Mouse (Mus musculus) midbrain, embryonic 10.5 days (tissue): Measurements from ENCODE around the gene Btg2. TPM values are rescaled to one million over a fixed set of nuclear protein-coding genes. Genes with fewer than 3 reads are reported as not detected.

Experiments
- DNase-seq: peaks from one replicate; pipeline ENCODE4 v3.0.0-alpha.2; 2017; ENCODE audit warnings: low spot score
- H3K27ac ChIP-seq: fragments of 300-500 bp; sonication (generic); replicated peaks from 2 replicates; pipeline ENCODE4 v1.5.1; 2016; ENCODE audit warnings: mild to moderate bottlenecking
- H3K27me3 ChIP-seq: fragments of 300-500 bp; sonication (generic); 2 replicates; pipeline ENCODE4 v1.6.1; 2016; ENCODE audit warnings: low read depth, mild to moderate bottlenecking; ENCODE audit not compliant: poor library complexity, severe bottlenecking
- H3K36me3 ChIP-seq: fragments of 300-500 bp; sonication (generic); 2 replicates; pipeline ENCODE4 v1.6.1; 2016; ENCODE audit warnings: mild to moderate bottlenecking, moderate library complexity
- H3K4me1 ChIP-seq: fragments of 300-500 bp; sonication (generic); 2 replicates; pipeline ENCODE4 v1.6.1; 2016
- H3K4me3 ChIP-seq: fragments of 300-500 bp; sonication (generic); 2 replicates; pipeline ENCODE4 v1.5.1; 2016; ENCODE audit warnings: mild to moderate bottlenecking, moderate library complexity
- H3K9me3 ChIP-seq: fragments of 300-500 bp; sonication (generic); replicated peaks from 2 replicates; pipeline ENCODE4 v1.6.1; 2016; ENCODE audit warnings: mild to moderate bottlenecking
- WGBS: fragments of 180-500 bp; shearing (Covaris S2); methylation state at CpG from one replicate; pipeline ENCODE4 v1.1.7; 2016; 5-methylcytosine and 5-hydroxymethylcytosine counted together
- polyA plus RNA-seq: library from polyadenylated mRNA; unstranded; fragments of >200 nt; fragmentation: Nextera tagmentation; extraction: Ambion mirVana; gene quantifications from 2 replicates; pipeline ENCODE4 v1.2.1, GENCODE M21; 2016

Btg2 gene
- polyA plus RNA-seq = 107 and 161 TPM in 2 replicates

DNA sequence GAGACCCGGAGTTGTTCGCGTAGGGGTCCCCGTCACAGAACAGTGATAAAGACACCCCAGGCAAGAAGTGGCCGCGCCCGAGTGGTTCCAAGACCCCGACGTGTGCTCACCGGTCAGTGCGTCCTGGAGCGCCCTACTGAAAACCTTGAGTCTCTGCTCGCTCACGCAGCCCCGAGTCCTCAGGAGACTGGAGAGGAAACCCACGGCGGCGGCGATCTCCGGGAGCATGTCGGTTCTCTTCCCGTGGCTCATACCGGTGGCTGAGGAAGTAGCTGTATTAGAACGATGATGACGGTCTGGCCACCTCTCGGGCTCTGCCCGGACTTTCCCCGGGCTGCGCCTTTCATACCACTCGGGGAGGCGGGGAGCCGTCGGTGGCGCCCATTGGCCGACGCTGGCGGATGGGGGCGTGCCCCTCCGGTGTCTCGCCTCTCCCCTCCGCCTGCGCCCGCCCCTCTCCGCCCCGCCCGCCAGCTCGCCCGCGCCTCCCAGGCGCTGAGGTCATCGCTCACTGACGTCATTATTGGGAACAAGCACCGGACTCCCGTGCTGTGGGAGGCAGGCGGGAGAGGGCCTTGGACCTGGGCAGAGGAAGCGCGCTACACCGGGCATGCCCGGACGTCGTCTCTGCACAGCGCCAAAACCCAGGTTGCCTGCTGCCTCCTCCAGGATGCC is at the start of gene Btg2:
Gene Btg2 (minus strand): TSS at position 319 of the 675 bp plus-strand sequence.
- DNase-seq = peak; percentile 98
- H3K27ac ChIP-seq = peak within 1 kb of the TSS; percentile 91
- H3K9me3 ChIP-seq = no peaks in the 10 kb centered on the region
- under 1% methylated on average over 52 of the region's 62 CpGs for WGBS
- peaks cover 73% of the 10 kb centered on the region for H3K4me1 ChIP-seq
- H3K27me3 ChIP-seq = no peaks in the 10 kb centered on the region
- H3K36me3 ChIP-seq = peaks cover 36% of the 10 kb centered on the region
- peak within 1 kb of the TSS; percentile 75 for H3K4me3 ChIP-seq

GRCm38 (mm10) chr1:134122195-134122594 is 43.3 kb upstream of the Btg2 start:
- H3K36me3 ChIP-seq = no peaks in the 10 kb centered on the region
- H3K27me3 ChIP-seq = no peaks in the 10 kb centered on the region
- no peak overlapping the region for H3K4me3 ChIP-seq
- H3K27ac ChIP-seq = no peak overlapping the region
- H3K9me3 ChIP-seq = peaks cover 5% of the 10 kb centered on the region
- WGBS = 63% methylated on average over 9 of the region's 9 CpGs
- DNase-seq = peak; percentile 58
- no peaks in the 10 kb centered on the region; the same call in 1 of the 2 replicates for H3K4me1 ChIP-seq

- no peak overlapping the region for H3K4me3 ChIP-seq
- peak; percentile 82 for DNase-seq
- H3K27ac ChIP-seq = no peak overlapping the region
- H3K4me1 ChIP-seq = peaks cover 11% of the 10 kb centered on the region
- no peaks in the 10 kb centered on the region for H3K27me3 ChIP-seq
- no peaks in the 10 kb centered on the region for H3K36me3 ChIP-seq
- WGBS = 5% methylated on average over 5 of the region's 5 CpGs
- H3K9me3 ChIP-seq = peaks cover 5% of the 10 kb centered on the region
These were observed 41.3 kb upstream of the Btg2 start for GRCm38 (mm10) chr1:134120179-134120578.

- peaks cover 12% of the 10 kb centered on the region for H3K4me1 ChIP-seq
- no peak overlapping the region for H3K4me3 ChIP-seq
- no peaks in the 10 kb centered on the region for H3K36me3 ChIP-seq
- H3K27me3 ChIP-seq = no peaks in the 10 kb centered on the region
- DNase-seq = no peak
- peaks cover 5% of the 10 kb centered on the region for H3K9me3 ChIP-seq
- no peak overlapping the region for H3K27ac ChIP-seq
- 90% methylated on average over 5 of the region's 5 CpGs for WGBS
These were observed 38.2 kb upstream of the Btg2 start for GRCm38 (mm10) chr1:134117110-134117509.

- peaks cover 12% of the 10 kb centered on the region for H3K4me1 ChIP-seq
- no peak for DNase-seq
- H3K27ac ChIP-seq = peak overlapping the region; percentile 46; the same call in 1 of the 2 replicates
- H3K4me3 ChIP-seq = no peak overlapping the region
- H3K36me3 ChIP-seq = no peaks in the 10 kb centered on the region
- no peaks in the 10 kb centered on the region for H3K27me3 ChIP-seq
- H3K9me3 ChIP-seq = peaks cover 5% of the 10 kb centered on the region
- 71% methylated on average over 8 of the region's 8 CpGs for WGBS
These were observed 36.5 kb upstream of the Btg2 start for GRCm38 (mm10) chr1:134115424-134115823.

GRCm38 (mm10) chr1:134114730-134115129 is 35.8 kb upstream of the Btg2 start:
- peaks cover 12% of the 10 kb centered on the region for H3K4me1 ChIP-seq
- no peak overlapping the region for H3K4me3 ChIP-seq
- 89% methylated on average over 13 of the region's 13 CpGs for WGBS
- H3K9me3 ChIP-seq = peaks cover 5% of the 10 kb centered on the region
- H3K36me3 ChIP-seq = no peaks in the 10 kb centered on the region
- no peak overlapping the region for H3K27ac ChIP-seq
- H3K27me3 ChIP-seq = no peaks in the 10 kb centered on the region
- DNase-seq = no peak

DNA sequence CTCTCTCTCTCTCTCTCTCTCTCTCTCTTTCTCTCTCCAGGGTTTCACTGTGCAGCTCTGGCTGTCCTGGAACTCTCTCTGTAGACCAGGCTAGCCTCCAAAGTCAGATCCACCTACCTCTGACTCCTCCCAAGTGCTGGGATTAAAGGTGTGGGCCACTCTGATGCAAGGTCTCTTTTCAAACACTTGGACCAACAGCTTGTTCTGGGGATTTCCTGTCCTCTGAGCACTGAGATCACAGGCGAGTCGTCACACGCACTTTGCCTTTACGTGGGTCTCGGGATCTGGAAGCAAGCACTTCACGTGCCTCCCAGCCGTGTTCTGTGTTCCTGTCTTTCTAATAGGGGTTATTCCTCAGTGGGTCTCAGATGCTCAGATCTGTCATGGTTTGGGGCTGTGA is 35.1 kb upstream of the Btg2 start:
- WGBS = 89% methylated on average over 7 of the region's 7 CpGs
- peaks cover 12% of the 10 kb centered on the region for H3K4me1 ChIP-seq
- no peaks in the 10 kb centered on the region for H3K27me3 ChIP-seq
- H3K27ac ChIP-seq = no peak overlapping the region
- peaks cover under 1% of the 10 kb centered on the region; the same call in 1 of the 2 replicates for H3K9me3 ChIP-seq
- H3K36me3 ChIP-seq = no peaks in the 10 kb centered on the region
- no peak for DNase-seq
- H3K4me3 ChIP-seq = no peak overlapping the region

- no peak overlapping the region for H3K4me3 ChIP-seq
- DNase-seq = no peak
- H3K27ac ChIP-seq = 0 out of 2 replicates have a peak overlapping the region, but pooled peaks have one; percentile 23
- no peaks in the 10 kb centered on the region for H3K36me3 ChIP-seq
- H3K9me3 ChIP-seq = no peaks in the 10 kb centered on the region
- H3K4me1 ChIP-seq = peaks cover 12% of the 10 kb centered on the region
- H3K27me3 ChIP-seq = no peaks in the 10 kb centered on the region
- 71% methylated on average over 5 of the region's 5 CpGs for WGBS
These were observed 34.6 kb upstream of the Btg2 start for GRCm38 (mm10) chr1:134113560-134113959.

DNA sequence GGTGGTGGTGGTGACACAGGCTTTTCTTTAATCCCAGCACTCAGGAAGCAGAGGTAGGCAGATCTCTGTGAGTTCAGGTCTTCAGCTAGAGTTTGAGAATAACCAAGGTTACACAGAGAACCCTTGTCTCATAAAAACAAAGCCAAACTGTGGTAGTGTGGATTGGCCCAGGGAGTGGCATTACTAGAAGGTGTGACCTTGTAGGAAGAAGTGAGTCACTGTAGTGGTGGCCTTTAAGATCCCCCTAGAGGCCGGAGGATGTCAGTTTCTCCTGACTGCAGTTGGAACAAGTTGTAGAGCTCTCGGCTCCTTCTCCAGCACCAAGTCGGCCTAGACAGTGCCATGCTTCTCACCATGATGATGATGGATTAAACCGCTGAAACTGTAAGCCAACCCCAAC is 32.1 kb upstream of the Btg2 start, which contains the start of gene Chit1:
Gene Chit1 (plus strand): TSS at position 264 of the 400 bp plus-strand sequence.
- Histone ChIP-seq H3K27ac (no peak within 1 kb of the TSS), H3K36me3 (no peaks in the 10 kb centered on the region), H3K4me1 (peaks cover 19% of the 10 kb centered on the region), H3K9me3 (no peaks in the 10 kb centered on the region), H3K27me3 (no peaks in the 10 kb centered on the region), H3K4me3 (no peak within 1 kb of the TSS)
- WGBS = 70% methylated on average over 4 of the region's 4 CpGs
- DNase-seq = no peak

GRCm38 (mm10) chr1:134110449-134110848 is 31.5 kb upstream of the Btg2 start:
- DNase-seq = no peak
- Histone ChIP-seq H3K4me3 (no peak overlapping the region), H3K4me1 (peaks cover 17% of the 10 kb centered on the region), H3K27me3 (no peaks in the 10 kb centered on the region), H3K27ac (no peak overlapping the region), H3K9me3 (no peaks in the 10 kb centered on the region), H3K36me3 (no peaks in the 10 kb centered on the region)
- 88% methylated on average over 5 of the region's 5 CpGs for WGBS

DNA sequence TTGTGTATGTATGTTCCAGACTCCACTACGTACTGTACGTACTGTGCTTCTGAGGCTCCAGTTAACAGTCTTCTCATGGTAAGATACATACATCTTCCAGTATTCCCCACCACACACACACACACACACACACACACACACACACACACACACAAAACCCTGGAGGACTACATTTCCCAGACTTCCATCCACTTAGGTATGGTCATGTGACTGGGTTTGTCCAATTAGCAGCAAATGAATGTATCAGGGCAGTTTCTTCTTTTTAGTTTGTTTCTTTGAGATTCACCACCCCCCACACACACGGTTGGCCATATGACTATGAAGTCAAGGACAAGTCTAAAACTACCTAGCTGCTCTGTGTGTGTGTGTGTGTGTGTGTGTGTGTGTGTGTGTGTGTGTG is 31.1 kb upstream of the Btg2 start:
- no peaks in the 10 kb centered on the region for H3K36me3 ChIP-seq
- no peak overlapping the region for H3K4me3 ChIP-seq
- peaks cover 17% of the 10 kb centered on the region; the same call in 1 of the 2 replicates for H3K4me1 ChIP-seq
- H3K9me3 ChIP-seq = no peaks in the 10 kb centered on the region
- no peak overlapping the region for H3K27ac ChIP-seq
- no peak for DNase-seq
- no peaks in the 10 kb centered on the region for H3K27me3 ChIP-seq
- WGBS = 87% methylated on average over 3 of the region's 3 CpGs

DNA sequence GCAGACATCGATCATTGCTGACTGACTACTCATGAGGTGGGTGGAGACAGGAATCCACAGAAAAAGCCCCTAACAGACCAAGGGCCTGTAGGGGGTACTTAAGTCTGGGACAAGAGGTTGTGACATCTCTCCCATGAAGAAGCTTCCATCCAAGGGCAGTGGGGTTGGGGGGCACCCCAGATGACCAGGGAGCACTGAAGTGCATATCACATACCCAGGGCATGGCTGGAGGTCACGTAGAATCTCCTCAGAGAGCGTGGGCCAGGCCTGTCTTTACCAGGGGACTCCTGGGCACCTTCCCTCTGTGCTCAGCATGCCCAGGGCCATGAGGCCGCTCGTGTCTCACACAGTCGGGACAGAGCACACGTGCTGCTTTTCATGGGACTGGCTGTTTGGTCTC is 28.9 kb upstream of the Btg2 start:
- Histone ChIP-seq H3K9me3 (no peaks in the 10 kb centered on the region), H3K4me1 (peaks cover 18% of the 10 kb centered on the region; the same call in 1 of the 2 replicates), H3K4me3 (no peak overlapping the region), H3K27me3 (no peaks in the 10 kb centered on the region), H3K27ac (0 out of 2 replicates have a peak overlapping the region, but pooled peaks have one; percentile 38), H3K36me3 (no peaks in the 10 kb centered on the region)
- WGBS = 89% methylated on average over 7 of the region's 7 CpGs
- no peak for DNase-seq

GRCm38 (mm10) chr1:134106719-134107118 is 27.8 kb upstream of the Btg2 start:
- Histone ChIP-seq H3K4me3 (no peak overlapping the region), H3K4me1 (peaks cover 18% of the 10 kb centered on the region; the same call in 1 of the 2 replicates), H3K36me3 (no peaks in the 10 kb centered on the region), H3K9me3 (no peaks in the 10 kb centered on the region), H3K27me3 (no peaks in the 10 kb centered on the region), H3K27ac (peak overlapping the region; percentile 46; the same call in 1 of the 2 replicates)
- WGBS = 6% methylated on average over 5 of the region's 5 CpGs
- peak; percentile 49 for DNase-seq
